Mouse (Mus musculus): ENCODE data around the gene Slco1b2.
"Not testable (repeated sequence)": the region's sequence is repeated elsewhere in the genome, so short reads cannot be mapped to it uniquely, and the experiment has no call there.

Gene Slco1b2

DNA sequence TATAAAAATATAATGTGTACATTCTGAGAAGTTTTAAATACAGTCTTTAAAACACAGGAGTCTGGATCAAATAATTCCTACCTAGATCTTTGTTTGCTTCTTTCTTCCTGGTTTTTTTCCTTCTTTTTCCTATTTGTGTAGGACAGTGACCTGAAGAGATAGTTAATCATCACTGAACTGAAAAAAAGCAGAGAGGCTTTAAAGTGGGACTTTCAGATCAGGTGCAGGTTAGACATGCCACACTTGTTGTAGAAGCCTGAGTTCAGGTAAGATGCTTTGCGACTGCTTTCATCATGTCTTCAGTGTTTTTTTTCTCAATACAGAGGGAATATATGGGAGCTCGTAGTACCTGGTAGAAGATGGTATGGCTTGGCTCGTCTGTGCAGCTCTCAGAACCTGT, at the start of gene Slco1b2:
Slco1b2 (plus strand) TSS at position 228 of the 400 bp plus-strand sequence.
- in situ Hi-C loops (cut with MseI, MboI), result no loop called here

DNA sequence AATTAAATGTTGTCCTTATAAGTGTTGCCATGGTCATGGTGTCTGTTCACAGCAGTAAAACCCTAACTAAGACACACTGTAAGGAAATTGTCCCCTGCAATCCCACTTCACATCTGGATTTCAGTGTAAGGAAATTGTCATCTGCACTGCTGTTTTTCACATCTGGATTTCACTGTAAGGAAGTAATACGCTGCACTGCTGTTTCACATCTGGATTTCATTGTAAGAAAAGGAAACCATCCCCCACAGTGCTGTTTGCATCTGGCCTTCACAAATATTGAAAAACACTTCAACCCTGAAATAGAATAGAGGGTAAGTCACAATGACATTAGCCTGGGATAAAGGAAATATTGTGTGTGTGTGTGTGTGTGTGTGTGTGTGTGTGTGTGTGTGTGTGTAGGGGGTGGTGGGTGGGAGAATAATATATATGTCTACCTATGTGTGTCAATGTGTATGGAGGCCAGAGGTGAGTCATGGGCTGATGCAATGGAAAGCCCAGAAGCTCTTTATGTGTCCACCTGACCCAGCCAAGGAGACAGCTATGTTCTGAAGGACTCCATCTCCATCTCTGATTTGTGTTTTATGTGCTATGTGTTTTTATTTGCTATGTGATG, 44.4 kb upstream of the Slco1b2 start:
- in situ Hi-C loops (cut with MseI, MboI), result no loop called here

DNA sequence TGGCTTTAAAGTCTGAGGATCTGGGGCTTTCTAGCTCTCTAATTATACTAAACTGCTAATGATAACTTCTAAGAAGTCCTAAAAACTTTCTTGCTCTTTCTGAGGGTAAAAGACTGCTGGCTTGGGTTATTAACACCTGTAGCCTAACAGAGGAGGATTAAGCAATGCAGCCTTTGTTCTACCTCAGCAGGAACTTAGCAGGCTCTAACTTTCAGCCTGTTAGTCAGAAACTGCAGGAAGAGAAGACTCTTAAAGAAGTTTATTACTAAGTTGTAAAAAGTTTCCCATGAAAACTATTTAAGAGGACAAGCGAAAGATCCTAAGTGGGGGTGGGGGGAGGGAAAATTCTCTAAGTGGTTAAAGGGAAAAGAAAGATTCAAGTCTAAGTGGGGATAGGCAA, 39.3 kb upstream of the Slco1b2 start:
- in situ Hi-C loops (cut with MseI, MboI), result no loop called here

DNA sequence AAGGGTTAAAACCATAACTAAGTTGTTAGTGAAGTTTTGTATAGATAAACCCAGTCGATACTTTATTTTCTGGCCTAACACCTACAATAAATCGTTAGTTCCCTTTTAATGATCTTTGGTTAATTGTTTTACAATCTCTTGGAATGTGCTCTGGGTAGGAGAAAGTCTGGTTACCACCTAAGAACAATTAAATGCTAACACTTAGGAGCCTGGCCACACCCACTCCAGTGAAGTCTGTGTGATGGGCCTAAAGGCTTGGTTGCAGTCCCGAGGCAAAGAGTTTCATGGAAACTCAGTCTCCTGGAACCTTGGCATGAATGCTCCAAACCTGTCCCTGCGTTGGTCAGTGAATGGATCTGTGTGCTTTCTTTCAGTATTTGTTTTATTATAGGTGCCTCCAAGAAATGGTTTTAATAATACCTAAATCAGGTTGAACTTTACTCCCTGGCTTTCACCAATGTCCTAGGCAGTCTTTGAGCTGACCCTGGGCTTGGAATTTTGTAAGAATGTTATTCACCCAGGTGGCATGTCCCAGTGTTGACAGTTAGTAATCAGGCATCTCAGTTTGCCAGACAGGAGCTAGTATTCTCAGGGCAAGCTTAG, 38.6 kb upstream of the Slco1b2 start:
- in situ Hi-C loops (cut with MseI, MboI), result not testable (repeated sequence)

DNA sequence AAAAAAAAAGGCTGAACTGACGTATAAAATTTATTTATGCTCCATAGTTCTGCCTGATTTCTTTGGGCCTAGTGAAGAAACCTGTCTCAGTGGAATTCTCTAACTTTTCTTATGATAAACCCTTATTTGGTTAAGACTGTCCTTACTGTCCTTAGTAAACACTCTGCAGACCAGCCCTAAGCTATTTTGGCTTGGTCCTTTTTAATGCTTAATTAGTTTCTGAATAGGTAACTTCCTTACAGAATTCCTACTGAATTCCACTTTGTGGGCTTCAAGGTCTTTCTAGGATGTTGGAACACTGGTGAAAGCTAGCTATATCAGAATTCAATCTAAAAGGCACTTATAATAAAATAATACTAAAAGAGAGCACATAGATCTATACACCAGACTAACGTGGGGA, 33.2 kb upstream of the Slco1b2 start:
- in situ Hi-C loops (cut with MseI, MboI), result no loop called here

DNA sequence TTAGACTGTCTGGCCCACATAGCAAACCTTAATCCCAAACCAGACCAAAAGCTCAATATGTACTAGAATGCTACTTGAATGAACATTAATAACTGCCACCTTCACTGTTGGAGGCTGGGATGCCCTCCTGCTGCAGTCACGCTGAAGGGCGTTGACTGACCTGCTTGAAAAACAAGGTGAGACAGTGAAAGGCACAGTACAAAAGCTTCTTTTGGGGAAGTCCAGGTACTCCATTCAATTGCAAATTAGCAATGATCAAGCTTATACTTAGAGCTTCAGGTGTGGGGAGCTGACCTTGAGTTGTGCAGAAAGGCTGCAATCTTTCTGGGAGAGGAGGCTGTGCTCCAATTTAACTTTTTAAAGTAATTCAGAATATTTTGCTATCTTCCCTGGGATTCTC, 32.3 kb upstream of the Slco1b2 start:
- in situ Hi-C loops (cut with MseI, MboI), result no loop called here

DNA sequence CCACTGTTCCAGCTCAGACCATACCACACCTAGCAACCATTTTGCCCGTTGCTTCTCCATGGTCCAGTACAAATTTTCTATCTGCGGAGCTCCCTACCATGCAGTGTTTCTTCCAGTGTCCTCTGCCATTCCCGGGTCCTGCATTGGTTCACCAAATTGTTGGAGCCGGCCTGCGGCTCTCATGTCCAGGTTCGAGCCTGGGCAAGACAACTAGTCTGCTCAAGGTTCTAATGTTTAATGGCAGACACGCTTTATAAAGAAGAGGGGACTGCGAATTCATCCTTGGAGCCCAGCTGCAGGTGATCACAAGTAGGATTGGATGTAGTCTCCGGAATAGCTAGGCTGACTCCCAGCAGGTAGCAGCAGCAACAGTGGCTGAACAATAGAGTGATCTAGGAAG, 28.4 kb upstream of the Slco1b2 start:
- in situ Hi-C loops (cut with MseI, MboI), result no loop called here

DNA sequence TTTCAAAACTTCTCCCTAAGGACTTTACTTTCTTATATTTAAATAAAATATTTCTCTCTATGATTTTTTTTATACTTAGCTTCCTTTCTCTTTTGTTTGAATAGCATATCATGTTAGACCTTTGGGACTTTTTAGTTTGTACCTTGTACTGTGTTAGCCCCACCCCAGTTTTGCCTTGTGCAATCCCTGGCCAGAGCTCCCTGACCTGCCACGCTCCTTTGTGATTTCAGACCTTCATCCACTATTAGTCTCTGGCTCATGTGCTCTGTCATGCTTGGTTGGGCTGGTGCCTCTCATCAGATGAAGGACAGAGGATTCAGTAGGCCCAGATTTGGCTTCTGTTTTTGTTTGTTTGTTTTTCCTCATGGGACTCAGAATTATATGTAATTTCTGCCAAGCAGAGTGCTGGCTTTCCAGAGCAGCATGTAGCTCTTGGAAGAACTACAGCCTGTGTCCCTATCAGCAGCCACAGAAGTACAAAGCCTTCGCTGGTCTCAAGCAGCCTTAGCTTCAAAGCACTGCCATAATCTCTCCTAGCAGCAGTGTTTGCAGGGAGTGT, 18.5 kb upstream of the Slco1b2 start:
- in situ Hi-C loops (cut with MseI, MboI), result no loop called here

DNA sequence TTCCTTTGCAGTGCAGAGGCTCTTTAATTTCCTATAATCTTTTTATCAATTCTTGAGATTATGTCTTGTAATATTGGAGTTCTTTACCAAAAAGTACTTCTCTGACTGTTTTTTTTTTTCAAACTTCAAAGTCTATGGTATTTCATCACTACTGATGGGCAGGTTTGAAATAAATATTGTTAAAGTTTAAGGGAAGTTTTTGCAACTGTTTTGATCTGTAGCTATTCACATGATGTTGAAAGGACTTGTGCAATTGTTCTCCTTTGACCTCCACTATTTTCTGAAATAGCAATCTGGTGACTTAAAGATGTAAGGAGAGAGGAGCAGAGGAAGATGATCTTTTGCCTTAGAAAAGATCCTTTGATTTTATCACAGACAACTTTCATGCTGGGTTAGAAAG, 15.3 kb upstream of the Slco1b2 start:
- in situ Hi-C loops (cut with MseI, MboI), result no loop called here

DNA sequence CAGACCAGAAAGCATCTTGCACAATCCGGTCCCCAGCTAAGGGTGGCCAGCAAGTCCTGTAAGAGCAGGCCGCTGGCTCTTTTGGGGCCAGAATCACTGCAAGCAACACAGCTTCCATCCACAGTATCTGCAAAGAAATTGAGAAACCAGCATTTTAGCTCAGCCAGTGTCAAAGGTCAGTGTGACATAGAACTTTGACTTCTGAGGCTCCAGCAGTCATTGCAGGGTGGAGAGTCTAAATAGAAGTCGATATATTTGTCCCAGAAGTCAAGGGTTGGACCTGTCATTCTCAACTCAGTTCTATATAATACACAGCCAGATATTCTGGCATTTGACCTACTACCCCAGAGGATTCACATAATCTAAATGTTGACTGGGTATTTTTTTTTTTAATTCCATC, 14.0 kb upstream of the Slco1b2 start:
- in situ Hi-C loops (cut with MseI, MboI), result no loop called here

DNA sequence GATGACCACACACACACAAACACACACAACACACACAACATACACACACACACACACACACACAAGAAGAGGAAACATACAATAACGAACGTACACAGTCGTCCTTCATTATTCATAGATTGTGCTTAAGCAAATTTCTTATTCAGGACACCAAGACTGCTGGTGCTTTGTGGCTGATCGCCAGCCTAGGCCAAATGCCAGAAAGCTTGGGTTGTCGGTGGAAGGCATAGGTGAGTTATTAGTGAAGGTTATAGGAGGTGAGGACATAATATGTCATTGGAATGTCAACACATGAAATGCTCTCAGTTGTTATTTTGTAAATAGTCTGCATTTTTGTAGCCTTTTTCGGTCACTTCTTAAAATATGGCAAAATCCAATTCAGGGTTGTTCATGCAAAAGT, 3.6 kb downstream of the Slco1b2 start:
- in situ Hi-C loops (cut with MseI, MboI), result no loop called here

DNA sequence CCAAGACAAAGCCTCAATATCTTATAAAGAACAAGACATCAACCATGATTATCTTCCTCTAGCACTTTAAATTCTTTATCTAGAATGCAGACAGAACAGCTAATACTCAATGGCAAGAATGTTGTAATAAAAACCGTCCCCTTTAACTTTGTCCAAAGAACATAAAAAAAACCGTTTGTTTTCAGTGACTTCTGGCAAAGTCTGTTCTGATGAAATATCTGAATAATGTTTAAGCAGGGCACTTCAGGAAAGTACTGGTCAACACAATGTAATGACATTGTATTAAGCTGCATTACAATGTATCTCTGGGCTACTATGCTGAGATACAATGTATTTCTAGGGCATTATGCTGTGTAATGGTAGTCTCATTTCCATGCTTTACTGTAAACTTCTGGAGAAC, 5.9 kb downstream of the Slco1b2 start:
- in situ Hi-C loops (cut with MseI, MboI), result no loop called here

DNA sequence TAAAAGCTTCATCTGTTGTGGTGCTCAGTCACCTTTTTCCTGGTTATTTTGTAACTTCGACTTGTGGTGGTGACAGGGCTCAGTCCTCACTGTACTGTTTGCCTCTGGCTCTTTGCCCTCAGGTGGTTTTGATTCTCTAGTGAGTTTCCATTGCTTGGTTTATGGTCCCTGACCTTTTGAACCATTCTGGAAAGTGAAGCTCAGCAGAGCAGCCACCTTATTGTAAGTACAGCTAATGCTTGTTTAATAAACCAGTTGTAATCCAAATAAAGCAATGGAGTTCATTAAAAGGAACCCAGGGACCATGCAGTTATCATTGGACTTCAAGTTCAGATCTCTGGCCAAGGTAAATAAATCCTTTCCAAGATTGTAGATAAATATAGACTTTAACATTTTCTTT, 11.3 kb downstream of the Slco1b2 start:
- in situ Hi-C loops (cut with MseI, MboI), result no loop called here

DNA sequence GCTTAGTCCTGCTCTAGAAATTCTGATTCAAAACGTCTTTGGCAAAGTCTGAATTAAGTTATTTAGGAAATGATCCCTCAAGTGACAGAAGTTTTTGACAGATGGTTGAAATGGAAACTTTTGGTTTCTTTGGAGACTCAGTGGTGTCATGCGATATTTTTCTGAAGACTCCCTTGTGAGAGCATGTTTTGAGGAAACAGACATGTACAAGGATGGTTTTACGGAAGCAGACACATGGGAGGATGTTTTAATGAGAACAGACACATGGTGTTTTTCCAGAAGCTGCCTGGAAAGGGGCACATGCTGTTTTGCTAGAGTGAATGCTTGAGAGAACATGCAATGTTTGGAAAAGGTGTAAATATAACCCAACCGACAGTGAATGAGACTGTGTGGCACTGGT, 57.7 kb downstream of the Slco1b2 start:
- in situ Hi-C loops (cut with MseI, MboI), result no loop called here

DNA sequence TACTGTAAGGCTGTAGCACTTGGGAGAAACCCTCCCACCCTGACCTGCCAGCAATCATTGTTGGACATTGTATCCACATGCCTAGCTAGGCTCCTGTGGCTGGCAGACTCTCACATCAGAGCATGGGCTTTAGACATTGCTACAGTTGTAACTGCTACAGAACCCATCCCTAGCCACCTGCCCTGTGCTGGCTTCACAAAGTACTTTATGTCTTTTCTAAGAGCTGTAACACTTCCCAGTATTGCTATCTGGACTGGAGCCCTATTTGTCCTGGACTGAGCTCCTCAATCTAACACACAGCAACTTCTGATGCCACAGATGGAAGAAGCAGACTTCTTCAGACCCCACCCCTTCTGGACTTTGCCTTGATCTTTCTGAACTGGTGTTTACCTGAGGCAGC, 61.9 kb downstream of the Slco1b2 start:
- in situ Hi-C loops (cut with MseI, MboI), result no loop called here
